Mouse (Mus musculus): Measurements from ENCODE around the gene Cfap45. TPM values are rescaled to one million over a fixed set of nuclear protein-coding genes. Genes with fewer than 3 reads are reported as not detected.

The Cfap45 gene
- under 1 TPM; 0.40 to 0.45 TPM for total RNA-seq (2021)
- long read RNA-seq, experiment 1, partial matches to known transcripts = 0 of 1 reads
- long read RNA-seq, experiment 1, other reads (novel, unspliced or antisense) = 0 of 1 reads
- long read RNA-seq, experiment 2 = 0 reads

GRCm38 (mm10) chr1:172520576-172521440 lies at the start of gene Cfap45:
Cfap45 (plus strand) TSS chr1:172520801.
- peak; percentile 75 for DNase-seq
- intact Hi-C loops (cut with DNase I; ENCODE audit: low total_unique reads) = no loop called here

GRCm38 (mm10) chr1:172472909-172473308 lies 47.7 kb upstream of the Cfap45 start:
- no peak for DNase-seq
- intact Hi-C loops (cut with DNase I; ENCODE audit: low total_unique reads) = no loop called here

GRCm38 (mm10) chr1:172474196-172474595 lies 46.4 kb upstream of the Cfap45 start:
- intact Hi-C loops (cut with DNase I; ENCODE audit: low total_unique reads) = no loop called here
- no peak for DNase-seq

GRCm38 (mm10) chr1:172475054-172475741 lies 45.4 kb upstream of the Cfap45 start, which contains the start of gene Slamf9:
Slamf9 (plus strand) TSS chr1:172475358.
- DNase-seq = no peak
- intact Hi-C loops (cut with DNase I; ENCODE audit: low total_unique reads) = no loop called here

GRCm38 (mm10) chr1:172478020-172478419 lies 42.6 kb upstream of the Cfap45 start:
- intact Hi-C loops (cut with DNase I; ENCODE audit: low total_unique reads) = no loop called here

GRCm38 (mm10) chr1:172480376-172480775 lies 40.2 kb upstream of the Cfap45 start:
- DNase-seq = no peak
- intact Hi-C loops (cut with DNase I; ENCODE audit: low total_unique reads) = no loop called here

More at GRCm38 (mm10) chr1:172478020-172478419, 42.6 kb upstream of the Cfap45 start:
- DNase-seq = no peak

GRCm38 (mm10) chr1:172481111-172481510 lies 39.5 kb upstream of the Cfap45 start:
- intact Hi-C loops (cut with DNase I; ENCODE audit: low total_unique reads) = no loop called here
- no peak for DNase-seq

GRCm38 (mm10) chr1:172481540-172482280 lies 38.9 kb upstream of the Cfap45 start, which contains the start of gene Igsf9:
Igsf9 (plus strand) TSS chr1:172481788.
- peak; percentile 89 for DNase-seq
- intact Hi-C loops (cut with DNase I; ENCODE audit: low total_unique reads) = no loop called here

- DNase-seq = no peak
- intact Hi-C loops (cut with DNase I; ENCODE audit: low total_unique reads) = no loop called here
Measured at GRCm38 (mm10) chr1:172482518-172483360, 37.9 kb upstream of the Cfap45 start.

- no peak for DNase-seq
- intact Hi-C loops (cut with DNase I; ENCODE audit: low total_unique reads) = no loop called here
Measured at GRCm38 (mm10) chr1:172483361-172483660, 37.3 kb upstream of the Cfap45 start.

GRCm38 (mm10) chr1:172484236-172484635 lies 36.4 kb upstream of the Cfap45 start:
- intact Hi-C loops (cut with DNase I; ENCODE audit: low total_unique reads) = no loop called here
- DNase-seq = no peak

GRCm38 (mm10) chr1:172484671-172485070 lies 35.9 kb upstream of the Cfap45 start:
- intact Hi-C loops (cut with DNase I; ENCODE audit: low total_unique reads) = no loop called here
- DNase-seq = no peak

- intact Hi-C loops (cut with DNase I; ENCODE audit: low total_unique reads) = no loop called here
- DNase-seq = no peak
Measured at GRCm38 (mm10) chr1:172485821-172486220, 34.8 kb upstream of the Cfap45 start.

- no peak for DNase-seq
- intact Hi-C loops (cut with DNase I; ENCODE audit: low total_unique reads) = no loop called here
Measured at GRCm38 (mm10) chr1:172486236-172486635, 34.4 kb upstream of the Cfap45 start.

- no peak for DNase-seq
- intact Hi-C loops (cut with DNase I; ENCODE audit: low total_unique reads) = no loop called here
Measured at GRCm38 (mm10) chr1:172486651-172487050, 34.0 kb upstream of the Cfap45 start.

GRCm38 (mm10) chr1:172487859-172488258 lies 32.7 kb upstream of the Cfap45 start:
- intact Hi-C loops (cut with DNase I; ENCODE audit: low total_unique reads) = no loop called here
- DNase-seq = no peak

- DNase-seq = no peak
- intact Hi-C loops (cut with DNase I; ENCODE audit: low total_unique reads) = no loop called here
Measured at GRCm38 (mm10) chr1:172488831-172489230, 31.8 kb upstream of the Cfap45 start.

- no peak for DNase-seq
- intact Hi-C loops (cut with DNase I; ENCODE audit: low total_unique reads) = loop anchor here (2.0 kb wide), 1 partner anchor 77 kb away; no protein-coding TSS in a partner anchor
Measured at GRCm38 (mm10) chr1:172489585-172490250, 30.9 kb upstream of the Cfap45 start.
